Mouse (Mus musculus) T-helper 17 cell (primary cell): ENCODE measurements around the gene Tbc1d23.
"Not testable (repeated sequence)": the region's sequence is repeated elsewhere in the genome, so short reads cannot be mapped to it uniquely, and the experiment has no call there.

Experiments used
- in situ Hi-C, 2 experiments: fragments of 300-600 bp; cut with MboI, MseI; formaldehyde crosslinking; loops; 1 replicate in 1 of 2; 2 replicates in 1 of 2; pipeline ENCODE4 v1.15.1; 2025; ENCODE audit warnings: high pct_unique_total_duplicates in 2 of 2

Tbc1d23 gene

GRCm38 (mm10) chr16:57226444-57226843 is 4.9 kb downstream of the Tbc1d23 start:
- in situ Hi-C loops, result loop anchor here (5.0 to 25.0 kb wide), 3 partner anchors 386 to 1486 kb away; partner anchors contain the start of genes Cmss1 (in 1 of the 2) and Gpr15 (in 1 of the 2)

DNA sequence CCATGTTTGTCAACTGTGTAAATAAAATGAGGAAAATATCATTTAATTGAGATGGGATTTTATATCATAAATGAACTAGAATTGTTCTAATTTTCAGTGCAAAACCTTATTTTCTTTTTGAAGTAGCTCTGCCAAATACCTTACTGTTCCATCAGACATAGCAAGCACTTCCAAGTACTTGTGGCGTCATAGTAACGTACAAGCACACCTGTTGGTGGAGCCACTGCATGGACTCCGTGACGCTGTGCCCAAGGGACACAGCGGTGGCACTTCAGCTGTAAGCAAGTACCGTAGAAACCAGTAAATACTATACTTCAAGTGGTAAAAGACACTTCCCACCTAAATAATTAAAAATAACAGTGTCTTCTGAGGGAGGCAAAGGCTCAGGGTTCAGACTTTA is 10.9 kb downstream of the Tbc1d23 start:
- in situ Hi-C loops, result no loop called here

DNA sequence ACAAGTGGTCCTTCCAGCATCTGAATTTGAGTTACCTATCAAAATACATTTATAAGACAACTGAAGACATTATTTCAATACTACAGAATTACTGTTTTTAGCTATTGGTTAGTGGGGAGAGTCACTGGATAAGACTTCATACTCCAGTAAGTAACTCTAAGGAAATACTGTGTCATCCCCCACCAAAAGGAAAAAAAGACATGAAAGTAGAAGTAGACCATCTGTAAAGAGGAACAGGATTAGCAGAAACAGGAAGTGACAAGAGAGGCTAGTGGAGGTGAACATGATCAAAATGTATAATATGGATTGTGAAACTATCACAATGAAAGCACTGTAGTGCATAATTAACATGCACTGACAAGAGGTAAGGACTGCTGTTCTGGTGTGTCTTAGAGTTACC is 15.3 kb downstream of the Tbc1d23 start:
- in situ Hi-C loops, result no loop called here

DNA sequence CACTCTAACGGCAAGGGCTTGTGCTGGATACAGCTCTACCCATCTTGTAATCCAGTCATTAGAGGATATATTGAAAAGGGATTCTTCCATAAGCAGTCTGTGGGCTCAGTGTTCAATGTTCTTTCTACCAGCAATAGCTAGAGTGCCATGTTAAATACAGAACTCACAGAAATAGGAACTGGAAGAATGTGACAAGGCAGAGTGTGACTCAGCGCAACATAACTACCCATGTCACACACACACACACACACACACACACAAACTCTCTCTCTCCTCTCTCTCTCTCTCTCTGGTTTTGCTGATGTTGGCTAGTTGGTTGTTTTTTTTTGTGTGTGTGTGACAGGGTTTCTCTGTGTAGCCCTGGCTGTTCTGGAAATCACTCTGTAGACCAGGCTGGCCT is 20.3 kb downstream of the Tbc1d23 start:
- in situ Hi-C loops, result no loop called here

DNA sequence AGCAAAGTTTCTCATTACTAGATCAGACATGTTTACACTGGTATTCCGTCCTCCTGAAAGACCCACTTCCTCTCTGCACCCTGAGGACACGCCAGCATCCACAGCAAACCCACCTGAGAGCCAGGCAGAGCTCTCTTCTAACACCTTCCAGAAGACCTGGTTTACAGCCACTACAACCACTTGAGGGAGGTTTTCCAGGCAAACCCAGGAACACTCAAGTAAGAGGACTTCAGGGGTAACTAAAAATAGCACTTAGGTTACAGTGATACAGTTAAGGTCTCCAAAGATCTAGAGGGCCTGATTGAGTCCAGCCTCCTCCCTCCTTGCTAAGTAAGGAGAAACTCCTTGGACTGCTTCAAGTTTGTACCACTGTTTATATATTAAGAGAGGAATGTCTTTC is 23.0 kb downstream of the Tbc1d23 start:
- in situ Hi-C loops, result no loop called here

DNA sequence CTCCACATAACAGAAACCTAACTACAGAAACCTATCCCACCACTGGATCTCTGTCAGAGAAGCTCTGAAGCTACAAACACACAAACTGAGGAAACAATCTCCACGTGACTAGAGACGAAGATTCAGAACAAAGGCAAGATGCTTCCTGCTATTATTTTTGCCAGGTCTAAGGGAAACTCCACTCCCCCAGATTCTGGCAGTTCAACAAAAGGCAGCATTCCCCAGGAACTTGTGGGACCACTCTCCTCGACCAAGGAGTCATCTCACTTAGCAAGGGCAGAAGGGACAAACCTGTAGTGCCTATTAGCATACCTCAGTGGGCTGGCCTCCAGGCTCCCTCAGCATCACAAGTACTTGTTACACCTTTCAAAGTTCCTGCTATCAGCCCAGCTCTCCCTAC is 34.0 kb downstream of the Tbc1d23 start:
- in situ Hi-C loops, result no loop called here

DNA sequence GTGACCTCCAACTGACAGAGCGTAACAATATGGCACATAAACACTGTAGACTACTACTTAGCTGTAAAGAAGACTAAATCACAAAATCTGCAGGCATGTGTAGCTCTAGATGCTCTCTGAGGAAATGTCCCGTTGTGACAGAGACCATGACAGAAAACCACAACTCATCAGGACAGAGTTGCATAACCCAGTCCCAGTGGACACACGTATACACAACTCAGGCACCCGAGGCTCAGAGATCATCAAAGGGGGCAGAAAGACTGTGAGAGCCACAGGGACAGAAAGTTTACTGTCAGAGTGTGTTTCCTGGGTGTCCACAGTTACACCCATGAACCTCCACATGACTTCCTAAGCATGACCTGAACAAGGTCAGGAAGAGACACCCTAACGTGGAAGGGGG is 34.7 kb downstream of the Tbc1d23 start:
- in situ Hi-C loops, result no loop called here

GRCm38 (mm10) chr16:57191214-57191613 is 40.1 kb downstream of the Tbc1d23 start:
- in situ Hi-C loops, result no loop called here

- in situ Hi-C loops, result no loop called here
Observed at GRCm38 (mm10) chr16:57190390-57190789, 40.9 kb downstream of the Tbc1d23 start.

DNA sequence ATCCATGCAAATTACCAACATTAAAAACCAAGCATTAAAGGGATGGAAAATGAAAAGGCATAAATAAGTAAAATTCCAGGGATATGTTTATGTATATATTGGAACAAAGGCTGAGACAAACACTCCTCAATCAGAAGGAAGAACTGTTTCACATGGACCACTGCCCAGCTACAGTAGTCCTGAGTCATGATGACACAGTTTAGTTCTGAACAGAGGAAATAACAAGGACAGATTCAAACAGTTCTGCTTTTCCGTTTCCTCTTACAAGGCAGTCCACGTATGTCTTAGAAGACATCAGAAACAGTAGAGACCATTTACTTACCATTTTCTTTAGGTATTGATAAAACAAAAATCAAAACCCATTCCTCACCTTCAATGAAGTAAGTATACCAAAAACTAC is 41.8 kb downstream of the Tbc1d23 start:
- in situ Hi-C loops, result loop anchor here in 1 of 2 experiments (10.0 kb wide), 1 partner anchor 385 kb away; no protein-coding TSS in a partner anchor

GRCm38 (mm10) chr16:57186618-57187017 is 44.7 kb downstream of the Tbc1d23 start:
- in situ Hi-C loops, result loop anchor here in 1 of 2 experiments (10.0 kb wide), 1 partner anchor 382 kb away; no protein-coding TSS in a partner anchor

DNA sequence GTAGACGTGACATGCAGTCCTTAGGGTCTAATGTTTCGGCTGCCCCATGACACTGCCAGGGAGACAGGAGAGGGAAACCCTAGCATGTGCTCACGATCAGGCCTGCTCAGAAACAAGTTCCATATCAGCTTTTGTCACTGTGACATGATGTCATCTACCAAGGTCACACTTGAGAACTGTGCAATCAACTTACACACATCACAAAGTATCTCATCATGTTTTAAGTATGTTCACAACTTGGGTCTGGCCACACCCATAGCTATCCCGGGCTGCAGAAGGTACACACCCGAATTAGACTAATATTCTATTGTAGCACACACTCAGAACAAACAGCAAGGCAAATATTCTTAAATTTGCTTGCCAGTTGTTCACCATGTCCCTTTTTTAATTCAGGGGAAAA is 49.3 kb downstream of the Tbc1d23 start:
- in situ Hi-C loops, result loop anchor here in 1 of 2 experiments (10.0 kb wide), 1 partner anchor 377 kb away; no protein-coding TSS in a partner anchor

DNA sequence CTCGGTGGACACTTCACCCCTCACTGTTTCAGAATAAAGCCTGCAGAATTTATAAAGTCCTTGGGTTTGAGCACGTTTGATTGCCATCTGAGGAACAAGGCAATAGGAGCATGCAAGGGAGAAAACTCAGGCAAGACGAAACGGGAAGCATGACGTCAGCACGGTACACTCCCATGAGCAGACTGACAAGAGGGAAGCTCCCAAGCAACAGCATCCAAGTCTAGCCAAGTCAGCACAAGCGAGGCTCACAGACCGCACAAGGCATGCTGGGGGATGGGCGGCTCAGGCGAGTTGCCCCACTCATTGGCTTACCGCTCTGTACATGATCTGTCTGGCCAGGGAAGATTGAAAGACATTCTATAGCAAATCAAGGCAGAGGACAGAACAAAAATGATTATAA is 50.1 kb downstream of the Tbc1d23 start:
- in situ Hi-C loops, result loop anchor here in 1 of 2 experiments (10.0 kb wide), 1 partner anchor 376 kb away; no protein-coding TSS in a partner anchor

- in situ Hi-C loops, result no loop called here
Observed at GRCm38 (mm10) chr16:57177664-57178063, 53.6 kb downstream of the Tbc1d23 start.

- in situ Hi-C loops, result no loop called here
Observed at GRCm38 (mm10) chr16:57177254-57177653, 54.0 kb downstream of the Tbc1d23 start.

DNA sequence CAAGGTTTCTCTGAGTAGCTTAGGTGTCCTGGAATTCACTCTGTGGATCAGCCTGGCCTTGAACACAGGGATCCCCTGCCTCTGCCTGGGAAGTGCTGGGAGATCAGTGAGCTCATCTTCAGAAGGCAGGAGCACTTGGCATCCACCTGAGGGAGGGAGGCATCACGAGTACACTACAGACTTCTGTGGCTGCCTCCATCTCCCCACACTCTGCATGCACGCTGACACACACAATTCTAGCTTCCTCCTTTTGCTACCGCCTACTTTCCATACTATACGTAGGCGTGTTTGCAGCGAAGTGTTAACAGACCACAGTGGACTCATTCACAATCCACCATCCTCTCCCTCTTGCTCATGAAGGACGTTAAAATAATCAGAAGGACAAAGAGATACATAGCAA is 55.0 kb downstream of the Tbc1d23 start:
- in situ Hi-C loops, result no loop called here

GRCm38 (mm10) chr16:57175751-57176150 is 55.6 kb downstream of the Tbc1d23 start:
- in situ Hi-C loops, result no loop called here

- in situ Hi-C loops, result not testable (repeated sequence)
Observed at GRCm38 (mm10) chr16:57174480-57174879, 56.8 kb downstream of the Tbc1d23 start.

GRCm38 (mm10) chr16:57171570-57171969 is 59.7 kb downstream of the Tbc1d23 start:
- in situ Hi-C loops, result no loop called here

GRCm38 (mm10) chr16:57171161-57171560 is 60.1 kb downstream of the Tbc1d23 start:
- in situ Hi-C loops, result no loop called here

- in situ Hi-C loops, result loop anchor here in 1 of 2 experiments (5.0 kb wide), 1 partner anchor 51 kb away; no protein-coding TSS in a partner anchor
Observed at GRCm38 (mm10) chr16:57168236-57168635, 63.1 kb downstream of the Tbc1d23 start.

GRCm38 (mm10) chr16:57167514-57167912 is 63.8 kb downstream of the Tbc1d23 start:
- in situ Hi-C loops, result loop anchor here in 1 of 2 experiments (5.0 kb wide), 1 partner anchor 50 kb away; no protein-coding TSS in a partner anchor

DNA sequence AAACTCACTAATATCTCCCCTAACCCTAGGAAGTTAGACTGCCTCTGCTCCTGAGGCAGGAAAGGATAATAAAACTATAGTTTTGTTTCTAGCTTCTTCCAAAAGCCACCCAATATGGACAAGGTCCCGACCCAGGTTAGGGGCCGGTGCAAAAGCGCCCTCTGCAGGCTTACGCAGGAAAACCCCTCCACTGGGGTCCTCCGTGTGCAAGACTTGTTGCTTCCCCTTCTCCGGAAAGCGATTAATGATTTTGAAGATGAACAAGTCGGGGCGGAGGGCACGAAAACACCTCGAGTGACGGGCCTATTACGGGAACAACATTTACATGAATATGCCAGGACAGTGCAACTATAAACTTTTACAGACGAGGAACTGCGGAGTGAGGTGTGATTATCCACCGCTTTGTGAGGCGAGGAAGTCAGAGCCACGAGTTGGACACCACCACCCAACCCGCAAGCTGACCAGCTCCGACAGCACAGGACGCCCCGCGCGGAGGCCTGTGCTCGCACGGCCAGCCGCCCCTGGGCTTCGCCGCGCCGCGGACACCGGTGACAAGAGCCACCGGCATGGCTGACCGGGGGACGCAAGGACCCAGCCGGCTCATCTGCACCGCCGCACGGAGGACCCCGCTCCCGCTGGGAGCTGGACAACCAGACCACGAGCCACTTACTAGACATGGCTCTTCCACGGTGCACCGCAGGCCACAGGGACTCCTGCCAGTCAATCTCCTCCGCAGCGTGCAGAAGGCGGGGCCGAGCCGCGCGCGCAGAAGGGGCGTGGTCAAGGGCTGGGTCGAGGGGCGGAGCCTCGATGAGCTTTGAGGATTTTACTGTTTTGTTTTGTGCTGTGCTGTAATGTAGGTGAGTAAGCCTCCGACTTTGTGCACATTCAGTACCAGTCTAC is 64.4 kb downstream of the Tbc1d23 start, which contains the start of gene Nit2:
Nit2 (minus strand) TSS at position 731 of the 903 bp plus-strand sequence.
- in situ Hi-C loops, result loop anchor here in 1 of 2 experiments (5.0 kb wide), 1 partner anchor 50 kb away; no protein-coding TSS in a partner anchor
